Mouse (Mus musculus): ENCODE measurements around the gene Ccdc169. TPM values are rescaled to one million over a fixed set of nuclear protein-coding genes. Genes with fewer than 3 reads are reported as not detected.
A peak's percentile ranks its signal among the peaks of the same experiment; 100 is the strongest.

The Ccdc169 gene
- polyA plus RNA-seq, 1 experiment from 2014 or later = 0.10 TPM

DNA sequence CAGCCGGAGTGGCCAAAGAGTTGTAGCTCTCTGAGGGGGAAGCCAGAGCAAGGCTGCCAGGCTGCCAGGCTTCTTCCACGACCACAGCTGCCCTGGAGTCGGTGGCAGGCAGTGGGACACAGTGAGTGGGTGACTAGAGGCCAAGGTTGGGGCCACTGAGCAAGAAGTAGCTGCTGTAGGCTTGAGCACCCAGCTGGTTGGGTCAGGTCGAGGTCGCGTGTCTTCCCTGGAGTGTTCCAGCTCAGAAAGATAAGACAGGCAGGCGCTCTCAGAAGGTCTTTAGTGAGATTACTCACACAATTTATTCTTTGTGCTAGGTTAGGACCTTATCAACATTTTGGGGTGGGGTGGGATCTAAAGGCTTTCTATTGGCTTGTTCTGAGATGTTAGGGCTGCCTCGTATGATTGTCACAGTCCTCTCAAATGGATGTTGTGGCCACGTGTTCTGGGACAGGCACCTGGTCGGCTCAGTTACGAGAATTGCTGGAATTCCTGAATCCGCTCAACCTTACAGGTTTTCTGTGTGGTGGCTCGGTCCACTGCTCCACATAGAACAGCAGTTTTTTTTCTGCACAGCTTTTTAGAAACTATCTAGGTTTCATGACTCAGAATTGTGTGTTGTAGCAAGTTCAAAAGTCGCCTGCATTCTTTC is 31.6 kb upstream of the Ccdc169 start:
- Histone ChIP-seq H3K4me3 (no peak overlapping the region), H3K27ac (no peak overlapping the region), H3K27me3 (no peaks in the 10 kb centered on the region), H3K4me1 (no peaks in the 10 kb centered on the region), H3K9me3 (no peaks in the 10 kb centered on the region), H3K36me3 (no peaks in the 10 kb centered on the region), H3K9ac (no peak overlapping the region), H3K4me2 (replicated peaks) (no peak overlapping the region)
- 80% methylated on average over 14 of the region's 14 CpGs for WGBS
- ATAC-seq (ENCODE audit: insufficient number of reproducible peaks, insufficient read depth, low FRiP score, low TSS enrichment) = no peak

DNA sequence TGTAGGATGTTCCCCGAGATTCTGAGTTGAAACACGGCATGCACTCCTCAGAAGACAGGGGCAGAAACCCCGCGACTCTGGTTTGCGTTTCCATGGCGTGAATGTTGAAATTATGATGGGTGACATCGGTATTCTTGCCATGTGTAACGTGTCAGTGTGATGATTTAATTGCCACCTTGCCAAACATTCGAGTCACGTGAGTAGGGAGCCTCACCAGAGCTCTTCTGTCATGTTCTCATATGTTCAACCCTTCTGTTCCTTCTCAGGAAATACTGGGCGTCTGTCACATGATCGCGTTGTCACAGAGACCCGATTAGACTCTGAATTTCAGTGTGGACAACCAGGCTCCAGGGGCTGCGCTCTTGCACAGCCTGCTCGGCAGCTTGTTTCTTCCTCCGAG is 31.1 kb upstream of the Ccdc169 start:
- 83% methylated on average over 17 of the region's 17 CpGs for WGBS
- Histone ChIP-seq H3K9ac (no peak overlapping the region), H3K4me1 (no peaks in the 10 kb centered on the region), H3K4me3 (no peak overlapping the region), H3K9me3 (no peaks in the 10 kb centered on the region), H3K27ac (no peak overlapping the region), H3K27me3 (no peaks in the 10 kb centered on the region), H3K36me3 (no peaks in the 10 kb centered on the region), H3K4me2 (replicated peaks) (no peak overlapping the region)
- no peak for ATAC-seq (ENCODE audit: insufficient number of reproducible peaks, insufficient read depth, low FRiP score, low TSS enrichment)

GRCm38 (mm10) chr3:55109097-55109496 is 28.0 kb upstream of the Ccdc169 start:
- ATAC-seq (ENCODE audit: insufficient number of reproducible peaks, insufficient read depth, low FRiP score, low TSS enrichment) = no peak
- H3K4me3 ChIP-seq = no peak overlapping the region
- no peak overlapping the region for H3K4me2 ChIP-seq (replicated peaks)
- no peaks in the 10 kb centered on the region for H3K27me3 ChIP-seq
- H3K36me3 ChIP-seq = no peaks in the 10 kb centered on the region
- WGBS = 69% methylated on average over 4 of the region's 4 CpGs
- no peaks in the 10 kb centered on the region for H3K9me3 ChIP-seq
- peaks cover 8% of the 10 kb centered on the region; the same call in 1 of the 2 replicates for H3K4me1 ChIP-seq
- H3K27ac ChIP-seq = no peak overlapping the region
- no peak overlapping the region for H3K9ac ChIP-seq

DNA sequence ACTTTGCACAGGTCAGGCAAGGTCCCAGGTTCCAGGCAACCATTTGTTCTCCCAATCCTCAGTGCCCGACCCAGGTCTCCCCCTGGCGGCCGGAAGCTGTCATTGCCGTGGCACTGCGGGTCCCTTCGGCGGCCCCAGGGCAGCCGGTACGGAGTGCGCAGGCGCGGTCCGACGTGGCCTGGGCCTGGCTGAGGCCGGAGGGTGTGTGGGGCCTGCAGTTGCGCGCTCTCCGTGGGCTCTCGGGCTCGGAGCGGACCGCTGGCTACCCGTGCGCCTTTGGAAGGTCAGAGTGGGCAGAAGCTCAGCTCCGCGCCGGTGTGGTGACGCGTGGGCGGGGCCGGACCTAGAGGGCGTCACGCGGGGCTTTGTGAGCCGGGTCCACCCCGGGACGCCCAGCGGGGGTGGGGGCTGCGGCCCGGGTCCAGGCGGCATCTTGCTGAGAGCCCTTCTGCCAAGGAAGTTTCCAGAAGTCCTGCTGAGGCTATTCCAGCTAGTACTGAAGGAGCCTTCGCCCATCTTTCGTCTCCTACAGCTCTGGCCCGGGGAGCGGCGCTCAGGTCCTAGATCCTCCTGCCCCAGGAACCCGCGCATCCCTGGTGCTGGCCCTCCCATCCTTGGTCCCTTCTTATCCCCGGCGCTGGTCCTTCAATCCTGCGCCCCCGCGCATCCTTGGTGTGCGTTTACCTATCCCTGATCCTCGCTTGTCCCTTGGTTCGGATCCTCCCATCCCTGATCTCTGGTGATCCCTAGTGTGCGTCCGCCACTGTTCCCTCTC is 25.0 kb upstream of the Ccdc169 start, which contains the start of gene Spg20:
Spg20 (plus strand) TSS at position 174 of the 775 bp plus-strand sequence.
- under 1% methylated on average over 58 of the region's 58 CpGs for WGBS
- peak within 1 kb of the TSS; percentile 96 for H3K9ac ChIP-seq
- ATAC-seq (ENCODE audit: insufficient number of reproducible peaks, insufficient read depth, low FRiP score, low TSS enrichment) = peak; percentile 91

GRCm38 (mm10) chr3:55112710-55113415 is 24.3 kb upstream of the Ccdc169 start:
- no peak for ATAC-seq (ENCODE audit: insufficient number of reproducible peaks, insufficient read depth, low FRiP score, low TSS enrichment)
- Histone ChIP-seq H3K36me3 (peaks cover 14% of the 10 kb centered on the region), H3K27ac (peak overlapping the region; percentile 95), H3K4me2 (replicated peaks) (peak overlapping the region; percentile 65), H3K9me3 (no peaks in the 10 kb centered on the region), H3K27me3 (no peaks in the 10 kb centered on the region), H3K9ac (peak overlapping the region; percentile 96), H3K4me3 (peak overlapping the region; percentile 65), H3K4me1 (peaks cover 15% of the 10 kb centered on the region; the same call in 1 of the 2 replicates)
- WGBS = 23% methylated on average over 16 of the region's 16 CpGs

More for the DNA sequence above, 25.0 kb upstream of the Ccdc169 start, which contains the start of gene Spg20:
- Histone ChIP-seq H3K27ac (peak within 1 kb of the TSS; percentile 95), H3K27me3 (no peaks in the 10 kb centered on the region), H3K4me1 (peaks cover 15% of the 10 kb centered on the region; the same call in 1 of the 2 replicates), H3K4me3 (peak within 1 kb of the TSS; percentile 65), H3K4me2 (replicated peaks) (peak within 1 kb of the TSS; percentile 65), H3K36me3 (peaks cover 7% of the 10 kb centered on the region), H3K9me3 (no peaks in the 10 kb centered on the region)

- H3K9ac ChIP-seq = no peak overlapping the region
- no peak overlapping the region for H3K4me3 ChIP-seq
- WGBS = 48% methylated on average over 7 of the region's 7 CpGs
- no peaks in the 10 kb centered on the region for H3K27me3 ChIP-seq
- peaks cover 15% of the 10 kb centered on the region; the same call in 1 of the 2 replicates for H3K4me1 ChIP-seq
- H3K36me3 ChIP-seq = peaks cover 30% of the 10 kb centered on the region
- H3K4me2 ChIP-seq (replicated peaks) = peak overlapping the region; percentile 17; the same call in 1 of the 2 replicates
- H3K27ac ChIP-seq = no peak overlapping the region
- H3K9me3 ChIP-seq = no peaks in the 10 kb centered on the region
- ATAC-seq (ENCODE audit: insufficient number of reproducible peaks, insufficient read depth, low FRiP score, low TSS enrichment) = no peak
Observed at GRCm38 (mm10) chr3:55114313-55115065, 22.6 kb upstream of the Ccdc169 start.

DNA sequence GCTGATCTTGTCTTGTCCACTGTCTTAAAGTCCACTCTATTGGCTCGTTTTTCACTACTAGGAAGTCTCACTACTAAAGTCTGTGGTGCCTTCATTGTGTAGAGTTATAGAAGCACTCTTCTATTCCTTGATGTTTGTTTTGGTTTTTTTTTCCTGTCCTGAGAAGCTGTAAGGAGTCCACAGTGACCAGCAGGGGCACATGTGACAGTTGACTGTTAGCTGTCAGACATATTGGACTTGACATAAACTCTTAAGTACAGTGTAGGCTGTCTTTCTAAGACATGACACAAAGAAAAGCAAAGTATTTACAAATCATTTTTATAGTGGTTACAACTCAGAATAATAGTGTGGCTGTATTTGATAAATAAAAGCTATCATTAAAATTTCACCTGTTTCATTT is 22.1 kb upstream of the Ccdc169 start:
- Histone ChIP-seq H3K27me3 (no peaks in the 10 kb centered on the region), H3K36me3 (peaks cover 34% of the 10 kb centered on the region), H3K9ac (no peak overlapping the region), H3K4me1 (peaks cover 15% of the 10 kb centered on the region; the same call in 1 of the 2 replicates), H3K27ac (no peak overlapping the region), H3K4me3 (no peak overlapping the region), H3K4me2 (replicated peaks) (no peak overlapping the region), H3K9me3 (no peaks in the 10 kb centered on the region)
- WGBS = 53% methylated on average over 1 of the region's 1 CpGs
- ATAC-seq (ENCODE audit: insufficient number of reproducible peaks, insufficient read depth, low FRiP score, low TSS enrichment) = no peak

DNA sequence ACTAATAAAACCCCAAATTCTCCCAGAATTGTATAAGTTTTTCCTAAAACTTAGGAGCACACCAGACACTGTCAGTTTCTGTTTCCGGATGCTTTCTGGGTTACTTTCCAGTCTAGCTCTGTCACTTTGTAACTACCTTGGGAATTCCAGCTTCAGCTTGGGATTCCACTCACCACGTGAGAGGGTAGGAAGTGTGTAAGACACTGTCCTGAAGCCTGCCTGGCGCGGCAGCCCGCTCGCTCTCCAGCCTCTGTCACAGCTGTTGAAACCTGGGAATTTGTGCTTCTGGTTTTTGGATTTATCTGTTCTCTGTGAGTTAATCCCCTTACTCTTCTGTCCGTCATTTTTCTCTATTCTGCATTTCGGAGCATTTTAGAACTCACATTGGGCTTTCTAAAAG is 21.1 kb upstream of the Ccdc169 start:
- Histone ChIP-seq H3K4me1 (peaks cover 15% of the 10 kb centered on the region; the same call in 1 of the 2 replicates), H3K4me3 (no peak overlapping the region), H3K4me2 (replicated peaks) (no peak overlapping the region), H3K27ac (no peak overlapping the region), H3K36me3 (peaks cover 42% of the 10 kb centered on the region), H3K9me3 (no peaks in the 10 kb centered on the region), H3K27me3 (no peaks in the 10 kb centered on the region), H3K9ac (no peak overlapping the region)
- 86% methylated on average over 8 of the region's 8 CpGs for whole genome bisulfite sequencing
- ATAC-seq (ENCODE audit: insufficient number of reproducible peaks, insufficient read depth, low FRiP score, low TSS enrichment) = no peak

- Histone ChIP-seq H3K4me3 (no peak overlapping the region), H3K4me1 (0 out of 2 replicates have a peak, but pooled peaks cover 5% of the 10 kb centered on the region), H3K27ac (no peak overlapping the region), H3K9me3 (no peaks in the 10 kb centered on the region), H3K27me3 (no peaks in the 10 kb centered on the region), H3K9ac (no peak overlapping the region), H3K36me3 (peaks cover 70% of the 10 kb centered on the region), H3K4me2 (replicated peaks) (no peak overlapping the region)
- 91% methylated on average over 6 of the region's 6 CpGs for WGBS
- no peak for ATAC-seq (ENCODE audit: insufficient number of reproducible peaks, insufficient read depth, low FRiP score, low TSS enrichment)
Observed at GRCm38 (mm10) chr3:55119275-55119898, 17.8 kb upstream of the Ccdc169 start.

DNA sequence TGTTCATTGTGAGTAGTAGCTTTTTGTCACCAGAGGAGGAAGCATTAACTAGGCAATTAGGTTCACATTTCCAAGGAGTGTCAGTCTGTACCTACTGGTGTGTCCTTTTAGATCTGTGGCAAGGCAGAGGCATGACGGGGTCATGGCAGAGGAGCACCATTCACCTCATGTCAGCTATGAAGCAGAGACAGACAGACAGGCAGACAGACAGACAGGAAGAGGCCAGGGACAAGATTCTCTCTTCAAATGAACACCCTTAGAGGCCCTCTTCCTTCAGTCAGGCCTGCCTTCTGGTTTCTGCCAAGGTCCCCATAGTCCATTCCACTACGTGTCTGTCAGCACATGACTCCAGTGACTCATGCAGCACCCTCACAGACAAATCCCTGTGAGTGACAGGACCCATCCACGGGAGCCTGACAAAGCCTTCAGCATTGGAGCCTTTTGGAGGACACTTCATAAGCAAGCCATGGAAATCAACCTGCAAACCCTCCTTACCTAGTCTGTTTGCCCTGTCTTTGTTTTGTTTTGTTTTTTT is 14.7 kb upstream of the Ccdc169 start:
- no peaks in the 10 kb centered on the region for H3K27me3 ChIP-seq
- ATAC-seq (ENCODE audit: insufficient number of reproducible peaks, insufficient read depth, low FRiP score, low TSS enrichment) = no peak
- 76% methylated on average over 3 of the region's 3 CpGs for WGBS
- peaks cover 85% of the 10 kb centered on the region for H3K36me3 ChIP-seq
- no peaks in the 10 kb centered on the region for H3K9me3 ChIP-seq
- H3K4me1 ChIP-seq = no peaks in the 10 kb centered on the region
- no peak overlapping the region for H3K4me3 ChIP-seq
- H3K27ac ChIP-seq = no peak overlapping the region
- H3K9ac ChIP-seq = no peak overlapping the region
- no peak overlapping the region for H3K4me2 ChIP-seq (replicated peaks)

All from embryonic facial prominence, embryonic 12.5 days (tissue).